Mouse (Mus musculus) kidney, postnatal 10 days (tissue): Measurements from ENCODE around the gene Hes7.

ENCODE experiments used
- DNase-seq: peaks from one replicate; pipeline ENCODE4 v3.0.0; 2021; ENCODE audit warnings: mixed read lengths

The Hes7 gene

GRCm38 (mm10) chr11:69101604-69102402, 18.4 kb upstream of the Hes7 start:
- no peak for DNase-seq

- DNase-seq, result no peak
Measured at GRCm38 (mm10) chr11:69102403-69102725, 17.8 kb upstream of the Hes7 start.

- DNase-seq, result no peak
Measured at GRCm38 (mm10) chr11:69103121-69103520, 17.1 kb upstream of the Hes7 start.

GRCm38 (mm10) chr11:69103531-69104435, 16.4 kb upstream of the Hes7 start:
- DNase-seq, result no peak

GRCm38 (mm10) chr11:69104487-69104886, 15.7 kb upstream of the Hes7 start:
- DNase-seq, result no peak

GRCm38 (mm10) chr11:69105227-69105626, 15.0 kb upstream of the Hes7 start:
- no peak for DNase-seq

GRCm38 (mm10) chr11:69105796-69106195, 14.4 kb upstream of the Hes7 start:
- no peak for DNase-seq

- no peak for DNase-seq
Measured at GRCm38 (mm10) chr11:69106299-69106698, 13.9 kb upstream of the Hes7 start.

DNA sequence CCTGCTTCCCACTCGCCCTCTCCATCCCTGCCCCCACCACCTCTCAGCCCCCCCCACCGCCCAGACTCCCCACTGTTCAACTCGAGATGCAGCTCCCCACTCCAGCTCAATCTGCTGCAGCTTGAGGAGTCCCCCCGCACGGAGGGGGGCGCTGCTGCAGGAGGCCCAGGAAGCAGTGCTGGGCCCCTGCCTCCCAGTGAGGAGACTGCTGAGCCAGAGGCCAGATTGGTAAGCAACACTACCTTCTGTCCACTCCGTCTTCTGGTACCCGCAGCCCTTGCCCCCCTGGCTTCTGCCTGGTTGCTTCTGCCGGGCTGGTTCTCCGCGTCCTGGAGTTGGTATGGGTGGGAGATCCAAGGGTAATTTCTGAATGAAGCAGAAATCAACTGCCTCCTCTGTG, 13.4 kb upstream of the Hes7 start:
- no peak for DNase-seq

- no peak for DNase-seq
Measured at GRCm38 (mm10) chr11:69107676-69108075, 12.5 kb upstream of the Hes7 start.

DNA sequence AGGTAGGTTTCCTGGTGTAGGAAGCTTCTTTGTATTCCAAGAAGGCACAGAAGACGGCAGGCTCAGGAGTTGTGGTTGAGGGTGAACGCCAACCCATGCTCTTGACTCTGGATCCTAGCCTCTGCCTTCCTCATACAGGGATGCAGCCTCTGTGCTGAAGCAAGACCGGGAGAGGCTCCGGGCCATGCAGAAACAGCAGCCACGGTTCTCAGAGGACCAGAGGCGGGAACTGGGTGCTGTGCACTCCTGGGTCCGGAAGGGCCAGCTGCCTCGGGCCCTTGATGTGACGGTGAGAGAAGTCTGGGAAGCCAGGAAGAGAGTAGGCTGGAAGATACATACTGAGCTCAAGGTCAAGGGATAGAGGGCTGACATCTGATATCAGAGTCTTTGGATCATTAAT, 12.0 kb upstream of the Hes7 start:
- no peak for DNase-seq

GRCm38 (mm10) chr11:69109032-69109900, 10.9 kb upstream of the Hes7 start:
- DNase-seq, result no peak

DNA sequence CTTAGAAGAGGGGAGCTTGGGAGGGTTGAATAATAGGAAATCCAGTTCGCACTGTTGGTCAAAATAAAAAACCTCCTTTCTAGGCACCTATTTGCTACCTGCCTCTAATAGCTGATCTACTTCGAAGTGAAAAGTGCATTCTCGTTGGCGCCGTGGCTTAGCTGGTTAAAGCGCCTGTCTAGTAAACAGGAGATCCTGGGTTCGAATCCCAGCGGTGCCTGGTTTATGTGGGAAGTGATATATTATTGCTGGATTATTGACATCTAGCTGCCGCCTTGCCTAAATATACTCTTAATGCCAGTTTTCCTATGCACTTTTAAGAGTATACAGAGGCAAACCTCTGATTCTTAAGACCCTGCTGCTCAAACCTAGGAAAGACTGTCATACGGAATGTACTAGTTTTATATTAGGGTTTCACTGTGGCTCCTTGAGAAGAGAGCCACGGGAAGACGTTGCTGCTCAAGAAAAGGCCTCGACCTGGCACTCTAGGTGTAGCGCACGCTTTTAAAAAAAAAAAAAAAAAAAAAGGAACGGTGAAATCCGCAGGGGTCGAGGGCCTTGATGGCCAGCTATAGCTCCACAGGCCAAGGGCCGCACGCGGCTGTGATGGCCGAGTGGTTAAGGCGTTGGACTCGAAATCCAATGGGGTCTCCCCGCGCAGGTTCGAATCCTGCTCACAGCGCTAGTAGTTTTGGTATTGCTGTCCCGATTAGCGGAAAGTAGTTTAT, 9.7 kb upstream of the Hes7 start:
- DNase-seq, result peak; percentile 97

- no peak for DNase-seq
Measured at GRCm38 (mm10) chr11:69111051-69111810, 9.0 kb upstream of the Hes7 start.

DNA sequence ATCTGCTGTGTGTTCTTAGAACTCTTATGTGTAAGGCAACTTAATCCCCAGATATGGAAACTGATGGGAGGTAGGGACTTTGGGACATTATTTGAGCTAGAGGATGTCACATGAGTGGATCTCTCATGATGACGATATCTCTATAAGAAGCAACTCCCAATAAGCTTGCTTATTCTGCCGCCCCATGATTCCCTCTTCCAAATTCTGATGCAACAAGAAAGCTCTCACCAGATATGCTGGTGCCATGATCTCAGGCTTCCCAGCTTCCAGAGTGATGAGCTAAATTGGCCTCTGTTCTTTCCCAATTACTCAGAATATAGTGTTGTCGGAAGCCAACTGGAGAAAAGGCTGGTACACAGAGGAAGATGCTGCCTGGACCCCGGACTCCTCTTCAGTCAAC, 8.3 kb upstream of the Hes7 start:
- no peak for DNase-seq

DNA sequence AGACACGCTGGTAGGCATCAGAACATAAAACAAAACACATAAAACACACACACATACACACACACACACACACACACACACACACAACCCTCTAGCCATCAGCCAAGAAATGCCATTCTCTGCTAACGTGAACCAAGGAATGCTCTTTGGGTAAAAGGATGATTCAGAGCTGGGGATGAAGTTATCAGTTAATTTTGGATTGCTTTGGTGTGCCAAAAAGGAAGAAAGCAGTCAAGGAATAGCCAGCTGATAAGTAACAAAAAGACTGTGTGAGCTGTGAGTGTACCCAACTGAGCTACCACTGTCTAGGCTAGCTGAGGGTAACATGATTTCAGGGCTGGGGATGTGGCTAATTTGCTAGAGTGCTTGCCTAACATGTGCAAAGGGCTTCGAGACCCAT, 6.2 kb upstream of the Hes7 start:
- DNase-seq, result no peak

DNA sequence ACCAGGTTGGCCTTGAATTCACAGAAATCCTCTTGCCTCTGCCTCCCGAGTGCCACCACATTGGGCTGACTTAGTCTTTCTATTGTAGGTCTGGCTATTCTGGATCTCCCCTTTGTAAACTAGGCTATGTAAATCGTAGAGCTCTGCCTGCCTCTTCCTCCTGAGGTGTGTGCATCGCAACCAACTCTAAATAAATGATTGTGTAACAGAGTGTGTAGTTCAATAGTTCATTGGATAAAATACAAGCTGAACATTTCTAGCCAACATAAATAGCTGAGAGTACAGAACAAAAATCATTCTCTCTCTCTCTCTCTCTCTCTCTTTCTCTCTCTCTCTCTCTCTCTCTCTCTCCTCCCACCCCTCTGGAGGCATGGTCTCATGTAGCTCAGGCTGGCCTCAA, 5.6 kb upstream of the Hes7 start:
- no peak for DNase-seq

GRCm38 (mm10) chr11:69116843-69117242, 3.4 kb upstream of the Hes7 start:
- no peak for DNase-seq

GRCm38 (mm10) chr11:69117737-69118695, 2.2 kb upstream of the Hes7 start:
- peak; percentile 74 for DNase-seq

DNA sequence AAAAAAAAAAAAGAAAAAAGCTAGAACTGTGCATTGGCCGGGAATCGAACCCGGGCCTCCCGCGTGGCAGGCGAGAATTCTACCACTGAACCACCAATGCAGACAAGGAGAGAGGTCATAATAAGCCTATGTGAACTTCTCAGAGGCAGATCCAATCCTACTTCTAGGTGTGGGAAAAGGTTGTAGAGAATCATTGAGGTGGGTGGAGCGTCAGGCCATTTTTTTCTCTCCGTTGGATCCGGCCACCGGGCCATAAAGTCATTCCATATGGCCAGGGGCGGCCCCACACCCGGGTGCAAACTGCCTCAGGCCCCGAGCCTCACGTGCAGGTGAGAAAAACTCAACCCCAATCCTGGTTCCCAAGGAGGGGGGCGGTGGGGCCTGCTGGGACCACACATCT, 1.4 kb upstream of the Hes7 start:
- peak; percentile 90 for DNase-seq
